Mouse (Mus musculus) left cerebral cortex, adult 8-10 months (tissue): ENCODE measurements around the gene Dio1. TPM values are rescaled to one million over a fixed set of nuclear protein-coding genes. Genes with fewer than 3 reads are reported as not detected.

Experiments
- DNase-seq, 2 experiments: peaks; one replicate each; pipeline ENCODE4 v3.0.0; 2022; ENCODE audit warnings: low spot score in 2 of 2
- total RNA-seq, 4 experiments: library from RNA; stranded (reverse); gene quantifications; 2 replicates each; pipeline ENCODE4 v1.2.4; 2022

Gene Dio1
- total RNA-seq, 4 experiments from 2014 or later = not detected

DNA sequence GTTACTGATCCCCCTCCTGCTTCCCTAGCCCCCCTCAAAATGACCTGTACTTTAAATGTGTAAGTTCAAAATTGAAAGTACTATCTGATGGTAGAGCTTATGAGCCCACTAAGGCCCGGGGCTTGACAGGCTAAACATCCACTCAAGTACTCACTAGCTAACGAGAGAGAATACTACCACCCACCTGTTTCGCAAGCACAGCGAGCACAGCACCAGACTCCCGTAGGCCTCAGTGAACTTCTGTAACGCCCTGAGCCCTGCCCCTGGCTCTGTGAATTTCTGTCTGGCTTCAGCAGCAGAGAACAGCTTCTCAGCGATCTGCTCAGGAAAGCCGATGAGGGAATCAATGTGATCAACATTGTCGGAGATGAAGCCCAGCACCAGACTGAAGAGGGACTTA, 59.9 kb downstream of the Dio1 start:
- no peak for DNase-seq

DNA sequence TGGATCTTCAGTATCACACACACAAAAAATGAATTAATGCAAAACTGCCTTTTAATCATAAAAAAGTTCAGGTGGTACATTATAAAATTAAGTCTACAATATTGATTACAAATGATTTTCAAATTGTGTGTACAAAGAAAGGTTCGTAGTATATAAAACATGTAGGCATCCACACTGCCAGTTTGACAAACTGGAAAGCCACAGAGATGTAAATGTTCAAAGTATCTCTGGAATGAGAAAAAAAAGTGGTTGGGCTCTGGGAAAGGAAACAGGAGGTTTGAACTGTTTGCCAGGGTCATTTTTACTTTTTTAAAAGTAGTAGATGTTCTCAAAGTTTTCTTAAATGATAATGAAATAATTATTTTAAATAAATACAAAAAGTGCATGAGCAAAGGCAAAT, 60.9 kb downstream of the Dio1 start:
- DNase-seq = no peak

DNA sequence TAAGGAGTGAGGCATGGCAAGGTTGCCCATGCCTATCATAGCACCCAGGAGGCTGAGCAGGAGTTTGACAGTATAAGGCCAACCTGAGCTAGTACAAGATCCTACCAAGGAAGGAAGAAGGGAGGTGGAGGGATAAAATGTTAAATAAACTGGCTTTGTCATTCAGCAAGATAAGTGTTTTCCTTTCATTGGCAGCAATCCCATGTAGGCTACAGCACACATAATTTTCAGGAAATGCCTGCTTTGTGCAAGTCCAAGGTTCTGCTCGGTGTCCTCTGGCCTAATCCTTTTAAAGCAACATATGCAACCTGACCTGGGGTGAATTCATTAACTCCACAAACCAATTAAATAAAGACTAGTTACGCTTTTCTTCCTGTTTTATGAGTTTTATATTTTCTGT, 61.6 kb downstream of the Dio1 start:
- DNase-seq = no peak

DNA sequence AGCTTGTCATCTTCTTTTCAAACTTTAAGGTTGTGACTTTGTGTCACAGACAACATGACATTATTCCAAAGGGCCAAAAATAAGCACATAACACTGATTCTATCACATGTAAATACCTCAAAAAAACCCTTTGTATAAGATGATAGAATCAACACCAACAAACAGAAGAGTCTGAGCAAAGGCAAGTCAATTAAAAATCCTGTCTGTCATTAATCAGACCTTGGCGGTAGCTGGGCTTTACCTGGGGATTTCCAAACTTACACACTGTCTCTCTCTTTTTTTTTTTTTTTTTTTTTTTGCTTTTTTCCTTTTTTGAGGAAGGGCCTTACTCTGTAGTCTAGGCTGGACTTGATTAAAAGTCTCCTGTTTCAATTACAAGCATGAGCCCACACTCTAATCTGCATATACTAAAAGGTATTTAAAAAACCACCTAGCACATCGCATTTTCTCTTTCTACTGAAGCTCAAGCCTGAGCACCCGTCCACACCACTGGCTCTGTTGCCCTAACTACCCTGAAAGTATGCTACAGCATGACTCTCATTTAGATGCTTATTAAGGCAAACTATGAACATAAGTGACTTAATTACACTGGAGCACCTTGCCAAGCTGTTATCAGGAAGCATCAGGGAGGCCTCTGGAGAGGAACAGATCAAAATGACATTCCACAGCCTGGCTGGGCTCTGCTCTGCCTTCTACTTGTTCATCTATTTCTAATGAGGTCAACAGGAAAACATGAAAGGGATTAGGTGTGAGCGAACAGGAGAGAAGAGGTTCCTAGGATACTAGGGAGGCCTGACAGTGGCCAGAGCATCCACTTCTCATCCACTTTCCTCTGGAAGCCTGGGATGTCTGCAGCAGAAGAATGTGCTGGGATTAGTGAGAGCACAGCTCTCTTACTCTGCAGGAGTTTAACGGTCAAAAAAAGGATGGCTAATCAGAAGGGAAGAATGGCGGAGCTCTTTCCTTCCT, 63.3 kb downstream of the Dio1 start:
- DNase-seq = no peak

Other genes starting within 250 kb of the Dio1 start
- gene Mrpl37, start 240.3 kb downstream of the Dio1 start, total RNA-seq = 10 to 100 TPM; 53.4 to 58.6 (median 58.2) TPM
- 1 to 10 TPM; 5.8 to 9.8 (median 7.2) TPM for gene Cyb5rl, start 240.2 kb downstream of the Dio1 start, total RNA-seq
- gene Cdcp2, start 210.3 kb downstream of the Dio1 start, total RNA-seq = not detected
- gene Tmem59, start 128.8 kb downstream of the Dio1 start, total RNA-seq = 100 to 1,000 TPM; 208 to 241 (median 220) TPM
- gene Tceanc2, start 128.1 kb downstream of the Dio1 start, total RNA-seq = 10 to 100 TPM; 14.5 to 18.5 (median 15.6) TPM
- under 1 TPM in 1 of 4 experiments, not detected in 3; 0.32 TPM for gene Ldlrad1, start 98.0 kb downstream of the Dio1 start, total RNA-seq
- 10 to 100 TPM; 22.6 to 33.0 (median 28.7) TPM for gene Lrrc42, start 53.6 kb downstream of the Dio1 start, total RNA-seq
- 10 to 100 TPM; 14.2 to 20.6 (median 19.4) TPM for gene Hspb11, start 53.6 kb downstream of the Dio1 start, total RNA-seq
- gene Yipf1, start 7.2 kb upstream of the Dio1 start, total RNA-seq = 10 to 100 TPM; 42.8 to 52.1 (median 45.8) TPM
- 10 to 100 TPM in 2 of 4 experiments, 1 to 10 TPM in 2; 9.1 to 12.8 (median 10.4) TPM for gene Ndc1, start 60.6 kb upstream of the Dio1 start, total RNA-seq
- gene Glis1, start 127.4 kb upstream of the Dio1 start, total RNA-seq = 1 to 10 TPM in 3 of 4 experiments, under 1 TPM in 1; 0.89 to 2.8 (median 1.2) TPM